Mouse (Mus musculus): ENCODE data around the gene H2afx. TPM values are rescaled to one million over a fixed set of nuclear protein-coding genes. Genes with fewer than 3 reads are reported as not detected.
"Not testable (repeated sequence)": the region's sequence is repeated elsewhere in the genome, so short reads cannot be mapped to it uniquely, and the experiment has no call there.

H2afx gene
- total RNA-seq, 2 experiments from 2014 or later = 50.5 to 59.1 TPM

GRCm38 (mm10) chr9:44337436-44338169 lies 3.1 kb downstream of the H2afx start:
- DNase-seq (ENCODE audit: low spot score in 2 of 2) = no peak

- no peak for DNase-seq (ENCODE audit: low spot score in 2 of 2)
Observed at GRCm38 (mm10) chr9:44338574-44338973, 4.1 kb downstream of the H2afx start.

- no peak for DNase-seq (ENCODE audit: low spot score in 2 of 2)
Observed at GRCm38 (mm10) chr9:44341487-44341886, 7.0 kb downstream of the H2afx start.

GRCm38 (mm10) chr9:44342173-44342572 lies 7.7 kb downstream of the H2afx start:
- no peak for DNase-seq (ENCODE audit: low spot score in 2 of 2)

- DNase-seq (ENCODE audit: low spot score in 2 of 2) = no peak
Observed at GRCm38 (mm10) chr9:44342605-44343004, 8.1 kb downstream of the H2afx start.

GRCm38 (mm10) chr9:44343290-44343689 lies 8.8 kb downstream of the H2afx start:
- no peak for DNase-seq (ENCODE audit: low spot score in 2 of 2)

- DNase-seq (ENCODE audit: low spot score in 2 of 2) = peak; percentile 90 to 91
Observed at GRCm38 (mm10) chr9:44343781-44344421, 9.4 kb downstream of the H2afx start, which contains the start of gene Hmbs. Gene Hmbs (minus strand): TSS chr9:44344228.

GRCm38 (mm10) chr9:44345570-44346433 lies 11.3 kb downstream of the H2afx start:
- no peak for DNase-seq (ENCODE audit: low spot score in 2 of 2)

- no peak for DNase-seq (ENCODE audit: low spot score in 2 of 2)
Observed at GRCm38 (mm10) chr9:44347166-44347565, 12.7 kb downstream of the H2afx start.

GRCm38 (mm10) chr9:44347621-44348020 lies 13.1 kb downstream of the H2afx start:
- DNase-seq (ENCODE audit: low spot score in 2 of 2) = no peak

GRCm38 (mm10) chr9:44348546-44348945 lies 14.1 kb downstream of the H2afx start:
- no peak for DNase-seq (ENCODE audit: low spot score in 2 of 2)

- DNase-seq (ENCODE audit: low spot score in 2 of 2) = no peak
Observed at GRCm38 (mm10) chr9:44351396-44351795, 16.9 kb downstream of the H2afx start.

- no peak for DNase-seq (ENCODE audit: low spot score in 2 of 2)
Observed at GRCm38 (mm10) chr9:44352337-44352736, 17.8 kb downstream of the H2afx start.

- no peak for DNase-seq (ENCODE audit: low spot score in 2 of 2)
Observed at GRCm38 (mm10) chr9:44353142-44353541, 18.6 kb downstream of the H2afx start.

GRCm38 (mm10) chr9:44357207-44357606 lies 22.7 kb downstream of the H2afx start:
- DNase-seq (ENCODE audit: low spot score in 2 of 2) = no peak

- DNase-seq (ENCODE audit: low spot score in 2 of 2) = peak; percentile 92 to 96
Observed at GRCm38 (mm10) chr9:44361190-44361917, 26.9 kb downstream of the H2afx start, which contains the start of gene Vps11. Gene Vps11 (minus strand): TSS chr9:44361670.

- DNase-seq (ENCODE audit: low spot score in 2 of 2) = not testable (repeated sequence)
Observed at GRCm38 (mm10) chr9:44361931-44362330, 27.4 kb downstream of the H2afx start.

GRCm38 (mm10) chr9:44364480-44364879 lies 30.0 kb downstream of the H2afx start:
- DNase-seq (ENCODE audit: low spot score in 2 of 2) = no peak

GRCm38 (mm10) chr9:44373386-44373785 lies 38.9 kb downstream of the H2afx start:
- no peak for DNase-seq (ENCODE audit: low spot score in 2 of 2)

- DNase-seq (ENCODE audit: low spot score in 2 of 2) = no peak
Observed at GRCm38 (mm10) chr9:44376141-44376540, 41.6 kb downstream of the H2afx start.

GRCm38 (mm10) chr9:44377335-44377734 lies 42.8 kb downstream of the H2afx start:
- not testable (repeated sequence) for DNase-seq (ENCODE audit: low spot score in 2 of 2)

Measured in layer of hippocampus, postnatal 14 days (tissue).